Mouse (Mus musculus) midbrain, embryonic 14.5 days (tissue): ENCODE measurements around the gene Sec14l4. TPM values are rescaled to one million over a fixed set of nuclear protein-coding genes. Genes with fewer than 3 reads are reported as not detected.

Experiments
- ATAC-seq: fragments of 200-750 bp; cut with Nextera tagmentation; 2 replicates; pipeline ENCODE4 v1.8.0; 2017; ENCODE audit warnings: moderate number of reproducible peaks, moderate library complexity; ENCODE audit not compliant: low FRiP score, low TSS enrichment
- DNase-seq: peaks from one replicate; pipeline ENCODE4 v3.0.0-alpha.2; 2015
- H3K27ac ChIP-seq: fragments of 300-500 bp; sonication (generic); replicated peaks from 2 replicates; pipeline ENCODE4 v1.5.1; 2014; ENCODE audit warnings: mild to moderate bottlenecking, low read depth, low read length, moderate library complexity
- H3K27me3 ChIP-seq: fragments of 300-500 bp; sonication (generic); 2 replicates; pipeline ENCODE4 v1.6.1; 2014; ENCODE audit warnings: low read length, control low read depth, mixed read lengths; ENCODE audit not compliant: control insufficient read depth, insufficient read depth
- H3K36me3 ChIP-seq: fragments of 300-500 bp; sonication (generic); 2 replicates; pipeline ENCODE4 v1.6.1; 2014; ENCODE audit warnings: low read length, control low read depth; ENCODE audit not compliant: control insufficient read depth, insufficient read depth
- H3K4me1 ChIP-seq: fragments of 300-500 bp; sonication (generic); 2 replicates; pipeline ENCODE4 v1.6.1; 2014; ENCODE audit warnings: mild to moderate bottlenecking, antibody characterized with exemption, low read length, control low read depth; ENCODE audit not compliant: control insufficient read depth, insufficient read depth
- H3K4me2 ChIP-seq: fragments of 300-500 bp; sonication (generic); 2 replicates; pipeline ENCODE4 v1.6.1; 2014; ENCODE audit warnings: mild to moderate bottlenecking, low read length, moderate library complexity
- H3K4me3 ChIP-seq: fragments of 300-500 bp; sonication (generic); replicated peaks from 2 replicates; pipeline ENCODE4 v1.5.1; 2014; ENCODE audit warnings: low read depth, low read length
- H3K9ac ChIP-seq: fragments of 300-500 bp; sonication (generic); replicated peaks from 2 replicates; pipeline ENCODE4 v1.6.1; 2014; ENCODE audit warnings: mild to moderate bottlenecking, low read length, moderate library complexity
- H3K9me3 ChIP-seq: fragments of 300-500 bp; sonication (generic); 2 replicates; pipeline ENCODE4 v1.6.1; 2016; ENCODE audit warnings: low read length, control low read depth, mixed read lengths; ENCODE audit not compliant: control insufficient read depth
- WGBS: fragments of 180-500 bp; shearing (Covaris S2); extraction: QIAGEN DNeasy Blood & Tissue Kit; methylation state at CpG from one replicate; pipeline ENCODE4 v1.1.7; 2014; 5-methylcytosine and 5-hydroxymethylcytosine counted together
- polyA plus RNA-seq: library from polyadenylated mRNA; unstranded; fragments of >200 nt; fragmentation: Nextera tagmentation; extraction: Ambion mirVana; gene quantifications from 2 replicates; pipeline ENCODE4 v1.2.1, GENCODE M21; 2014

The Sec14l4 gene
- polyA plus RNA-seq, 1 experiment from 2014 or later, result not detected

DNA sequence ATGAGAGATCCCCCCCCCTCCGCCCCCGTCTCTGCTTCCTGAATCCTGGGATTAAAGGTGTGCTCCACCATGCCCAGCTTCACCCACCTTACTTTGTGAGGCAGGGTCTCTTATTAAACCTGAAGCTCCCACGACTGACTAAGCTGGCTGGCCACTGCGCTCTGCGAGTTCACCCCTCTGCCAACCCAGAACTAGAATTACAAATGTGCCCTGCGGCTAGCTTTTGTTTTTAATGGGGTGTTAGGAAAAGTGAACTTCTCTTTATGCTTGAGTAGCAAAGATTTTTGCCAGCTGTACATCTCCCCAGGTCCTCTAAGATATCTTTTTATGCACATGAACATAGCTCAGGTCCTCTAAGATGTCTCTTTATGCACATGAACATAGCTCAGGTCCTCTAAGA, 37.3 kb upstream of the Sec14l4 start:
- Histone ChIP-seq H3K4me2 (no peak overlapping the region), H3K4me1 (0 out of 2 replicates have a peak, but pooled peaks cover 2% of the 10 kb centered on the region), H3K9ac (no peak overlapping the region), H3K9me3 (no peaks in the 10 kb centered on the region), H3K27me3 (peaks cover 25% of the 10 kb centered on the region), H3K36me3 (no peaks in the 10 kb centered on the region), H3K4me3 (no peak overlapping the region), H3K27ac (no peak overlapping the region)
- WGBS, result 86% methylated on average over 6 of the region's 6 CpGs
- DNase-seq, result no peak
- ATAC-seq, result no peak

DNA sequence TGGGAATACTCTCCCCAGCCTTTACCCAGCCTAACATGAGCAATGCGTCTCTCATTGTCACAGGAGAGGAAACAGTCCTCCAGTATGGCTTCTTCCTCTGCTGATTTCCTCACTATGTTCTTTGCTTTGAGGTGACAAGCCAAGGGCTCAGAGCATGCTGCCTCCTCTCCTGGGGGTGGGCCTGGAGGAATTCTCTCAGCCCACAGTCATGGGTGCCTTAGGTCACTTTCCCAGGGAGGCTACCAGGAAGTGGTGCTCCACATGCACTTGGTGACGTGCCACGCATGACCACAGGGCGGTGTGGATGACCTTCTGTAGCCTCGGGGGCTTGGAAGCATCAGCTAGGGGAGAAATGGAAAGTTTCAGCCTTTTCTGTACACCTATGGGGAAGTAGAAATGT, 35.8 kb upstream of the Sec14l4 start:
- H3K27me3 ChIP-seq, result peaks cover 40% of the 10 kb centered on the region
- WGBS, result 90% methylated on average over 5 of the region's 5 CpGs
- DNase-seq, result no peak

DNA sequence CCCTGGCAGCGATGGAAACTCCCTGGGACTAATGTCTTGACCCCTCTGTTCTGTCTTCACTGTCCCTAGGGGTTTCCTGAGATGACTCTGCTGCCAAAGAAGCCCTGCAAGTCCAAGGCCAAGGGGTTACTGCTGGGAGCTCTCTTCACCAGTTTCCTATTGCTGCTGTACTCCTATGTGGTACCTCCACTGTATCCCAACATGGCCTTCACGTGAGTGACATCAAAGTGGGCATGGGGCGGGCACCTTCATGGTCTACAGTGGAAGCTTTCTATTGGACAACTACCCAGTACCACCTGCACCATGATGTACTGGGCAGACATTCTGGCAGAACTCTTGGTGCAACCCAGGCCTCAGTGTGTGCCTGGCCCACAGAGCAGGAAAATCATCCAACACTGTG, 34.4 kb upstream of the Sec14l4 start:
- WGBS, result 83% methylated on average over 3 of the region's 3 CpGs
- H3K4me1 ChIP-seq, result 0 out of 2 replicates have a peak, but pooled peaks cover 2% of the 10 kb centered on the region
- H3K4me2 ChIP-seq, result no peak overlapping the region
- no peaks in the 10 kb centered on the region for H3K36me3 ChIP-seq
- H3K9me3 ChIP-seq, result no peaks in the 10 kb centered on the region
- H3K4me3 ChIP-seq, result no peak overlapping the region
- H3K27ac ChIP-seq, result no peak overlapping the region
- H3K9ac ChIP-seq, result no peak overlapping the region
- no peak for ATAC-seq
- H3K27me3 ChIP-seq, result peaks cover 40% of the 10 kb centered on the region
- DNase-seq, result no peak

More for the DNA sequence above, 35.8 kb upstream of the Sec14l4 start:
- Histone ChIP-seq H3K4me3 (no peak overlapping the region), H3K9ac (no peak overlapping the region), H3K27ac (no peak overlapping the region), H3K4me1 (0 out of 2 replicates have a peak, but pooled peaks cover 2% of the 10 kb centered on the region), H3K9me3 (no peaks in the 10 kb centered on the region), H3K4me2 (no peak overlapping the region), H3K36me3 (no peaks in the 10 kb centered on the region)
- no peak for ATAC-seq

DNA sequence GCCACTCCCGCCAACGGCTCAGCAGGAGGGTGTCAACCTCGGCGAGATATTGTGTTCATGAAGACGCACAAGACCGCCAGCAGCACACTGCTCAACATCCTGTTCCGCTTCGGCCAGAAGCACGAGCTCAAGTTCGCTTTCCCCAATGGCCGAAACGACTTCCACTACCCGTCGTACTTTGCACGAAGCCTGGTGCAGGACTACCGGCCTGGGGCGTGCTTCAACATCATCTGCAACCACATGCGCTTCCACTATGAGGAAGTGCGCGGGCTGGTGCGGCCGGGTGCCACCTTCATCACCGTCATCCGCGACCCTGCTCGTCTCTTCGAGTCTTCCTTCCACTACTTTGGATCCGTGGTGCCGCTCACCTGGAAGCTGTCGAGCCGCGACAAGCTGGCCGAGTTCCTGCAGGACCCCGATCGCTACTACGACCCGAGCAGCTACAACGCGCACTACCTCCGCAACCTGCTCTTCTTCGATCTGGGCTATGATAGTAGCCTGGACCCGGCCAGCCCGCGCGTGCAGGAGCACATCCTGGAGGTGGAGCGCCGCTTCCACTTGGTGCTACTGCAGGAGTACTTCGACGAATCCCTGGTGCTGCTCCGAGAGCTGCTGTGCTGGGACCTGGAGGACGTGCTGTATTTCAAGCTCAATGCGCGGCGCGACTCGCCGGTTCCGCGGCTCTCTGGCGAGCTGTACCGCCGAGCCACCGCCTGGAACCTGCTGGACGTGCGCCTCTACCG, 33.1 kb upstream of the Sec14l4 start:
- Histone ChIP-seq H3K4me3 (peak overlapping the region; percentile 25), H3K4me2 (peak overlapping the region; percentile 45), H3K4me1 (0 out of 2 replicates have a peak, but pooled peaks cover 2% of the 10 kb centered on the region), H3K9ac (no peak overlapping the region), H3K27me3 (peaks cover 40% of the 10 kb centered on the region), H3K36me3 (no peaks in the 10 kb centered on the region), H3K27ac (no peak overlapping the region), H3K9me3 (no peaks in the 10 kb centered on the region)
- WGBS, result 7% methylated on average over 66 of the region's 66 CpGs
- ATAC-seq (no peak), DNase-seq (peak; percentile 48)

DNA sequence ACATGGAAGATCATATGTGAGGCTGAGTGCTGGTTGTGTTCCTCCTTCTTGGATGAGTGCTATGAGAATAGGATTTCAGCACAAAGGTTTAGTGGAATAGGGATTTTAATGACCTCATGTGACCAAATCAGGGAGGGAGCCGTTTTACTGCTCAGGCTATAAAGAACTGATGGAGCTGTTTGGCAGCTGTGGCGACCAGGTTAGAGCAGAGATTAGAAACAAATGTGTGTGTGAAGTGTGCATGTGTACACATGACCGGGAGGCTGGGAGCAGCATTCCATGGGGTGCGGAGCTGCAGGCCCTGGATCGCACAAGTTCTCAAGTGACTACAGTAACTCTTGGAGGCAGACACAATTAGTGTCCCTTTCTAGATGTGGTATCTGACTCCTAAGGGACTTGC, 31.7 kb upstream of the Sec14l4 start:
- WGBS, result 79% methylated on average over 5 of the region's 5 CpGs
- no peak overlapping the region for H3K27ac ChIP-seq
- 0 out of 2 replicates have a peak, but pooled peaks cover 2% of the 10 kb centered on the region for H3K4me1 ChIP-seq
- no peaks in the 10 kb centered on the region for H3K36me3 ChIP-seq
- H3K4me2 ChIP-seq, result no peak overlapping the region
- peaks cover 40% of the 10 kb centered on the region for H3K27me3 ChIP-seq
- H3K9ac ChIP-seq, result no peak overlapping the region
- DNase-seq (no peak), ATAC-seq (no peak)
- H3K4me3 ChIP-seq, result no peak overlapping the region
- H3K9me3 ChIP-seq, result no peaks in the 10 kb centered on the region

DNA sequence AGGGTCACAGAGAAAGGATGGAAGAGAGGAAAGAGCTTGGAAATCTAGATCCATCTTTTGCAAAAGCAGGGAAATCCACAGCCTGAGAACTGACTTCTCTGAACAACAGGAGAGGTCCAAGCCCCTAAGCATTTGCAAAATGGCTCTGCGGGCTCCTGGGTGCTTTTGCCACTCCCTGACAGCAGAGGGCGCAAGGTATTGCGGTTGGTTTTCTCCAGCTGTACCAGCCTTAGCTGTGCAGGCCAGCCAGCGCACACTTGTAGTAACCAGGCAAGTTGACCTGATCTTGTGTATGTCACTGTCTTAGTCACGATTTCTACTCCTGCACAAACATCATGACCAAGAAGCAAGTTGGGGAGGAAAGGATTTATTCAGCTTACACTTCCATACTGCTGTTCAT, 29.7 kb upstream of the Sec14l4 start:
- H3K4me2 ChIP-seq, result no peak overlapping the region
- no peaks in the 10 kb centered on the region for H3K36me3 ChIP-seq
- H3K9ac ChIP-seq, result no peak overlapping the region
- 10% methylated on average over 5 of the region's 5 CpGs for WGBS
- H3K4me3 ChIP-seq, result no peak overlapping the region
- ATAC-seq (no peak), DNase-seq (peak; percentile 86)
- H3K27ac ChIP-seq, result no peak overlapping the region
- no peaks in the 10 kb centered on the region for H3K9me3 ChIP-seq
- H3K27me3 ChIP-seq, result peaks cover 38% of the 10 kb centered on the region
- 0 out of 2 replicates have a peak, but pooled peaks cover 2% of the 10 kb centered on the region for H3K4me1 ChIP-seq

DNA sequence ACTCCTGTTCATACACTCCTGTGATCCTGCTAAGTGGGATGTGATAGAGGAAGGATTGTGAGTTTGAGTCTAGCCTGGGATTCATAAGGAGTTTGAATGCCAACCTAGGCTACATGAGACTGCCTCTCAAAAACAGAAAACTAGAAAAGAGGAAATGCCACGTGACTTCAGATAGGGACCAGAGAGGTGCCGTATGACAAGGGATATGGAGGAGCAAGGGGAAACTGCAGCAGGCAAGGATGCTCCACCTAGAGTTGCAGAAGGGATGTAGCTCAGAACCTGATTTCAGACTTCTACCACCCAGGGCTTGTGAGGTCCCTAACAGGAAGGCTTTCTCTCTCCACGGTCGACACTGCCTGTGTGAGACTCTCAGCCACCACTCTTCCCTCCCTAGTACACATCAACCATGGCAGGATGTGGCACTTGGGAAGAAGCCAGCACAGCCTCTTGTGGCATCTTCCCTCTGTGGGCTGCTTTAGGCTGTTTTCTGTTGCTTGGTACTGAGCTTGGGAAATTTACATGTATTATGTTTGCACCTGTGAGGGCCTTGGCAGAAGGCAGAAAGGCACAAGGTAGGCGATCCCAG, 25.9 kb upstream of the Sec14l4 start:
- Histone ChIP-seq H3K27me3 (0 out of 2 replicates have a peak, but pooled peaks cover under 1% of the 10 kb centered on the region), H3K36me3 (no peaks in the 10 kb centered on the region), H3K9ac (no peak overlapping the region), H3K27ac (no peak overlapping the region), H3K4me1 (no peaks in the 10 kb centered on the region), H3K4me3 (no peak overlapping the region), H3K4me2 (no peak overlapping the region), H3K9me3 (no peaks in the 10 kb centered on the region)
- DNase-seq (no peak), ATAC-seq (no peak)
- WGBS, result 65% methylated on average over 5 of the region's 5 CpGs

DNA sequence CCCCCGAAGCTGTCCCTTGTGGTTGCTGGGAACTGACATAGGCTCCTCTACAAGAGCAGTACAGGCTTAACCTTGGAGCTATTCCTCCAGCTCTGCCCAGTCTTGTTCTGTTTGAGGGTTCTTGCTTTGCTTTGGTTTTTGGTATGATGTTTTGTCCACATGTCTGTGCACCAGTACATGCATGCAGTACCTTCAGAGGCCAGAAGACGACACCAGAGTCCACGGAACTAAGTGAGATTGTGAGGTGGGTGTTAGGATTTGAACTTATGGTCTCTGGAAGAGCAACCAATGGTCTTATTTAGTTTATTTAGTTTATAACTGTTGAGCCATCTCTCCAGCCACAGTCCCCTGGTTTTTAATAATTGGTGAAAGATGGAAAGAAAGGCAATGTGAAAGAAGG, 24.8 kb upstream of the Sec14l4 start:
- no peaks in the 10 kb centered on the region for H3K27me3 ChIP-seq
- H3K4me3 ChIP-seq, result no peak overlapping the region
- H3K4me1 ChIP-seq, result no peaks in the 10 kb centered on the region
- no peak overlapping the region for H3K27ac ChIP-seq
- no peak for ATAC-seq
- 88% methylated on average over 3 of the region's 3 CpGs for WGBS
- DNase-seq, result no peak
- no peak overlapping the region for H3K9ac ChIP-seq
- no peaks in the 10 kb centered on the region for H3K36me3 ChIP-seq
- no peaks in the 10 kb centered on the region for H3K9me3 ChIP-seq
- no peak overlapping the region for H3K4me2 ChIP-seq

DNA sequence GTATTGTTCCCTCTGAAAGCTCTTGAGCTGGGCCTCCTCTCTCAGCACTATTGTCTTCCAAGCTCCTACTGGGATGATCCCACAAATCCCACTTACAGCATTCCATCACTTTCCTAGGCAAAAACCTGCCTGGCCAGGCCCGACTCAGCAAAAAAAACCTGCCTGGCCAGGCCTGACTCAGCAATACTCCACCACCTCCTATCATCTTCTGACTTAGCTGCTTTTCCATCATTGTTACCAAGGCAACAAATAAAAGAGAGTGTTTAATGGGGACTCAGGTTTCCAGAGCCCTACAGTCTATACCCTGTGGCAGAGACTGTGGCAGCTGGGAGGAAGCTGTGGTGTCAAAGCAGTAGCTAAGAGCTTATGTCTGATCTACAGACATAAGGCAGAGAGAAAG, 18.6 kb upstream of the Sec14l4 start:
- Histone ChIP-seq H3K4me3 (no peak overlapping the region), H3K27ac (no peak overlapping the region), H3K4me2 (no peak overlapping the region), H3K4me1 (no peaks in the 10 kb centered on the region), H3K36me3 (no peaks in the 10 kb centered on the region), H3K9ac (no peak overlapping the region), H3K27me3 (no peaks in the 10 kb centered on the region), H3K9me3 (peaks cover 6% of the 10 kb centered on the region; the same call in 1 of the 2 replicates)
- ATAC-seq (no peak), DNase-seq (no peak)
- 58% methylated on average over 1 of the region's 1 CpGs for WGBS
